Mouse (Mus musculus) intestine, embryonic 14.5 days (tissue): Measurements from ENCODE around the gene Fgd1. TPM values are rescaled to one million over a fixed set of nuclear protein-coding genes. Genes with fewer than 3 reads are reported as not detected.

Experiments used
- ATAC-seq: fragments of 200-750 bp; cut with Nextera tagmentation; replicated peaks from 2 replicates; pipeline ENCODE4 v1.8.0; 2017; ENCODE audit warnings: low read depth, moderate number of reproducible peaks, moderate TSS enrichment, moderate library complexity; ENCODE audit not compliant: low FRiP score, low TSS enrichment
- DNase-seq: peaks from one replicate; pipeline ENCODE4 v3.0.0-alpha.2; 2018; ENCODE audit warnings: low spot score
- H3K27ac ChIP-seq: fragments of 300-500 bp; sonication (generic); 2 replicates; pipeline ENCODE4 v1.5.1; 2014; ENCODE audit warnings: low read depth, mild to moderate bottlenecking, control low read depth
- H3K27me3 ChIP-seq: fragments of 300-500 bp; sonication (generic); replicated peaks from 2 replicates; pipeline ENCODE4 v1.6.1; 2014; ENCODE audit warnings: low read length, control low read depth; ENCODE audit not compliant: control insufficient read depth, insufficient read depth
- H3K36me3 ChIP-seq: fragments of 300-500 bp; sonication (generic); 2 replicates; pipeline ENCODE4 v1.6.1; 2014; ENCODE audit warnings: low read length, control low read depth; ENCODE audit not compliant: control insufficient read depth, insufficient read depth
- H3K4me1 ChIP-seq: fragments of 300-500 bp; sonication (generic); replicated peaks from 2 replicates; pipeline ENCODE4 v1.6.1; 2014; ENCODE audit warnings: low read length, control low read depth, mixed read lengths; ENCODE audit not compliant: control insufficient read depth, insufficient read depth
- H3K4me2 ChIP-seq: fragments of 300-500 bp; sonication (generic); 2 replicates; pipeline ENCODE4 v1.6.1; 2014; ENCODE audit warnings: low read length
- H3K4me3 ChIP-seq: fragments of 300-500 bp; sonication (generic); 2 replicates; pipeline ENCODE4 v1.5.1; 2014; ENCODE audit warnings: low read depth, low read length, control low read depth, mixed read lengths
- H3K9ac ChIP-seq: fragments of 300-500 bp; sonication (generic); 2 replicates; pipeline ENCODE4 v1.6.1; 2014; ENCODE audit warnings: mild to moderate bottlenecking, low read length
- H3K9me3 ChIP-seq: fragments of 300-500 bp; sonication (generic); 2 replicates; pipeline ENCODE4 v1.6.1; 2016; ENCODE audit warnings: low read length, control low read depth; ENCODE audit not compliant: control insufficient read depth
- WGBS: fragments of 180-500 bp; shearing (Covaris S2); extraction: QIAGEN DNeasy Blood & Tissue Kit; methylation state at CpG from one replicate; pipeline ENCODE4 v1.1.7; 2014; 5-methylcytosine and 5-hydroxymethylcytosine counted together
- polyA plus RNA-seq: library from polyadenylated mRNA; unstranded; fragments of >200 nt; fragmentation: Nextera tagmentation; extraction: Ambion mirVana; gene quantifications from 2 replicates; pipeline ENCODE4 v1.2.1, GENCODE M21; 2014

Fgd1 gene
- polyA plus RNA-seq, 1 experiment from 2014 or later: 8.6 TPM

GRCm38 (mm10) chrX:151116795-151117194, 70.8 kb downstream of the Fgd1 start:
- H3K4me2 ChIP-seq: no peak overlapping the region
- H3K9me3 ChIP-seq: no peaks in the 10 kb centered on the region
- no peaks in the 10 kb centered on the region for H3K36me3 ChIP-seq
- H3K27me3 ChIP-seq: no peaks in the 10 kb centered on the region
- no peak overlapping the region for H3K27ac ChIP-seq
- no peaks in the 10 kb centered on the region for H3K4me1 ChIP-seq
- no peak overlapping the region for H3K4me3 ChIP-seq
- WGBS: 10% methylated on average over 7 of the region's 7 CpGs
- no peak for ATAC-seq
- H3K9ac ChIP-seq: no peak overlapping the region
- DNase-seq: no peak

- DNase-seq (no peak), ATAC-seq (no peak)
- Histone ChIP-seq H3K9ac (no peak overlapping the region), H3K4me3 (no peak overlapping the region), H3K27me3 (no peaks in the 10 kb centered on the region), H3K27ac (no peak overlapping the region), H3K4me1 (no peaks in the 10 kb centered on the region), H3K4me2 (no peak overlapping the region), H3K9me3 (no peaks in the 10 kb centered on the region), H3K36me3 (no peaks in the 10 kb centered on the region)
- 10% methylated on average over 2 of the region's 2 CpGs for WGBS
Observed at GRCm38 (mm10) chrX:151117432-151117831, 71.5 kb downstream of the Fgd1 start.

GRCm38 (mm10) chrX:151123933-151124332, 78.0 kb downstream of the Fgd1 start:
- 79% methylated on average over 2 of the region's 2 CpGs for WGBS
- Histone ChIP-seq H3K36me3 (no peaks in the 10 kb centered on the region), H3K9ac (no peak overlapping the region), H3K4me3 (no peak overlapping the region), H3K27me3 (no peaks in the 10 kb centered on the region), H3K4me2 (no peak overlapping the region), H3K4me1 (no peaks in the 10 kb centered on the region), H3K27ac (no peak overlapping the region), H3K9me3 (no peaks in the 10 kb centered on the region)
- ATAC-seq: no peak
- DNase-seq: no peak

GRCm38 (mm10) chrX:151130493-151130892, 84.5 kb downstream of the Fgd1 start:
- Histone ChIP-seq H3K27me3 (no peaks in the 10 kb centered on the region), H3K36me3 (no peaks in the 10 kb centered on the region), H3K4me3 (no peak overlapping the region), H3K27ac (no peak overlapping the region), H3K4me2 (no peak overlapping the region), H3K9me3 (no peaks in the 10 kb centered on the region), H3K4me1 (no peaks in the 10 kb centered on the region), H3K9ac (no peak overlapping the region)
- DNase-seq (no peak), ATAC-seq (no peak)
- WGBS: 89% methylated on average over 3 of the region's 3 CpGs

- no peak for DNase-seq
- H3K4me1 ChIP-seq: no peaks in the 10 kb centered on the region
- WGBS: 20% methylated on average over 10 of the region's 10 CpGs
- H3K36me3 ChIP-seq: no peaks in the 10 kb centered on the region
- no peaks in the 10 kb centered on the region for H3K9me3 ChIP-seq
- H3K27me3 ChIP-seq: no peaks in the 10 kb centered on the region
- H3K4me2 ChIP-seq: no peak overlapping the region
- ATAC-seq: no peak
- H3K4me3 ChIP-seq: no peak overlapping the region
- no peak overlapping the region for H3K9ac ChIP-seq
- H3K27ac ChIP-seq: no peak overlapping the region
Observed at GRCm38 (mm10) chrX:151132785-151133184, 86.8 kb downstream of the Fgd1 start.

Other genes with a start within 250 kb of the Fgd1 start
- 458 and 513 TPM in 2 replicates for gene Maged2, start 231.8 kb upstream of the Fgd1 start, polyA plus RNA-seq
- 29.4 and 30.4 TPM in 2 replicates for gene Gnl3l, start 28.8 kb upstream of the Fgd1 start, polyA plus RNA-seq
- 34.7 and 41.1 TPM in 2 replicates for gene Tsr2, start 50.4 kb downstream of the Fgd1 start, polyA plus RNA-seq
- gene Wnk3, start 151.9 kb downstream of the Fgd1 start, polyA plus RNA-seq: 2.5 and 3.3 TPM in 2 replicates